Mouse (Mus musculus) cerebellum, adult 2 months (tissue): ENCODE data around the gene Plet1. TPM values are rescaled to one million over a fixed set of nuclear protein-coding genes. Genes with fewer than 3 reads are reported as not detected.

Experiments used
- DNase-seq, 2 experiments: peaks; one replicate each; pipeline ENCODE4 v3.0.0; 2021
- H3K27ac ChIP-seq: fragments of 200-500 bp; 2 replicates; pipeline ENCODE4 v1.5.1; 2012; ENCODE audit warnings: low read length, control low read depth, inconsistent platforms; ENCODE audit not compliant: insufficient read depth
- H3K27me3 ChIP-seq: fragments of 200-500 bp; 2 replicates; pipeline ENCODE4 v1.6.1; 2012; ENCODE audit warnings: inconsistent platforms, mild to moderate bottlenecking, low read length, moderate library complexity; ENCODE audit not compliant: control insufficient read depth, insufficient read depth
- H3K4me1 ChIP-seq: fragments of 200-500 bp; 2 replicates; pipeline ENCODE4 v1.6.1; 2011; ENCODE audit warnings: low read length; ENCODE audit not compliant: control insufficient read depth, insufficient read depth
- H3K4me3 ChIP-seq: fragments of 200-500 bp; replicated peaks from 2 replicates; pipeline ENCODE3; 2011; ENCODE audit warnings: mild to moderate bottlenecking, low read depth, low read length, control low read depth; ENCODE audit not compliant: insufficient read depth
- CTCF ChIP-seq: fragments of 200-500 bp; IDR thresholded peaks from 2 replicates; pipeline ENCODE4 v1.5.1; 2011; ENCODE audit warnings: low read depth, mild to moderate bottlenecking, control low read depth, low read length, moderate library complexity, borderline replicate concordance; ENCODE audit not compliant: insufficient read depth
- POLR2A ChIP-seq: fragments of 200-500 bp; IDR thresholded peaks from 2 replicates; pipeline ENCODE4 v1.6.1; 2011; ENCODE audit warnings: low read length, control low read depth, borderline replicate concordance; ENCODE audit not compliant: insufficient read depth
- WGBS: fragments of 180-500 bp; shearing (Covaris S2); methylation state at CpG from one replicate; pipeline ENCODE4 v1.1.7; 2018; 5-methylcytosine and 5-hydroxymethylcytosine counted together
- polyA plus RNA-seq: library from polyadenylated mRNA; depleted of rRNA; stranded (reverse); fragments of >200 nt; gene quantifications from 2 replicates; pipeline ENCODE4 v1.2.3, GENCODE M21; 2012

The Plet1 gene
- polyA plus RNA-seq, 1 experiment: 0.23 TPM

- 79% methylated on average over 5 of the region's 5 CpGs for WGBS
- DNase-seq: no peak
- TF ChIP-seq POLR2A: no peak
- no peak for TF ChIP-seq CTCF
- Histone ChIP-seq H3K4me3 (no peak overlapping the region), H3K27ac (no peak overlapping the region), H3K27me3 (no peaks in the 10 kb centered on the region), H3K4me1 (no peaks in the 10 kb centered on the region)
Observed at GRCm38 (mm10) chr9:50470377-50471100, 23.8 kb upstream of the Plet1 start.

GRCm38 (mm10) chr9:50471181-50471901 lies 23.0 kb upstream of the Plet1 start:
- Histone ChIP-seq H3K4me1 (no peaks in the 10 kb centered on the region), H3K27me3 (no peaks in the 10 kb centered on the region), H3K27ac (no peak overlapping the region), H3K4me3 (no peak overlapping the region)
- WGBS: 84% methylated on average over 13 of the region's 13 CpGs
- DNase-seq: no peak
- TF ChIP-seq POLR2A: no peak
- TF ChIP-seq CTCF: no peak

DNA sequence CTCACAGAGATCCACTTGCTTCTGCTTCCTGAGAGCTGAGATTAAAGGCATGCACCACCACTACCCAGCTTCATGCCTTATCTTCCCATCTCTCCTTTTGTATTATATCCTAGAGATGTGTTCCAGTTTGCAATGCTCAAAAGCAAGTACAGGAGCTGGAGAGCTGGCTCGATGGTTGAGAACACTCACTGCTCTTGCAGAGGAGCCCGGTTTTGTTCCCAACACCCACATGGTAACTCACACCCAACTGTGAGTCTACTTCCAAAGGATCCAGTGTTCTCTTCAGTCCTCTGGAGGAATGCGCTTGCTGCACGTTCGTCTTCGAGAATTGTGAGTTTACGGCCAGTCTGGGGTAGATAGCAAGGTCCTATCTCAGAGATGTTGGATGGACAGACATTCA lies 19.0 kb upstream of the Plet1 start:
- DNase-seq: no peak
- Histone ChIP-seq H3K27ac (no peak overlapping the region), H3K4me1 (no peaks in the 10 kb centered on the region), H3K27me3 (no peaks in the 10 kb centered on the region), H3K4me3 (no peak overlapping the region)
- TF ChIP-seq CTCF (no peak), POLR2A (no peak)
- WGBS: 84% methylated on average over 7 of the region's 7 CpGs

GRCm38 (mm10) chr9:50475745-50476144 lies 18.6 kb upstream of the Plet1 start:
- H3K4me1 ChIP-seq: no peaks in the 10 kb centered on the region
- H3K4me3 ChIP-seq: no peak overlapping the region
- DNase-seq: no peak
- TF ChIP-seq POLR2A (no peak), CTCF (no peak)
- H3K27me3 ChIP-seq: no peaks in the 10 kb centered on the region
- 55% methylated on average over 8 of the region's 8 CpGs for WGBS
- no peak overlapping the region for H3K27ac ChIP-seq

DNA sequence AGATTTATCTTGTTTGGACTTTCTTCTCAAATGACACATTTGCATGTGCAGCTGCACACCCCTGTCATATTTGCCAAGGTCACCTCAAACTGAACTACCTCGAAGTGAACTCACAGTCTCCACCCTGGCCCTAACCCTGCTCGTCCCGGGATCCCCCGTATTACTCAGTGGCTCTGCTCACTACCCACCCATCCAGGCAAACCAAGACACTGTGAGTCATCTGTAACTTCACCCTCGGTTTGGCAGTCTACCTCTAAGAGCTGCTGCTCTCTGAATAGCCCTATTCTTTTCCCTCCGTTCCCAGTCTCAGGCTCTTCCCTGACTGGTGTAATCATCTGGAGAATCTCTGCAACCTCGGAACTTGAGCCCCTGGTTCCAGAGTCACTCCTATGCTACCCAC lies 17.7 kb upstream of the Plet1 start:
- DNase-seq: no peak
- no peak for TF ChIP-seq POLR2A
- no peak for TF ChIP-seq CTCF
- H3K27ac ChIP-seq: no peak overlapping the region
- H3K4me3 ChIP-seq: no peak overlapping the region
- no peaks in the 10 kb centered on the region for H3K4me1 ChIP-seq
- WGBS: 70% methylated on average over 7 of the region's 7 CpGs
- no peaks in the 10 kb centered on the region for H3K27me3 ChIP-seq

DNA sequence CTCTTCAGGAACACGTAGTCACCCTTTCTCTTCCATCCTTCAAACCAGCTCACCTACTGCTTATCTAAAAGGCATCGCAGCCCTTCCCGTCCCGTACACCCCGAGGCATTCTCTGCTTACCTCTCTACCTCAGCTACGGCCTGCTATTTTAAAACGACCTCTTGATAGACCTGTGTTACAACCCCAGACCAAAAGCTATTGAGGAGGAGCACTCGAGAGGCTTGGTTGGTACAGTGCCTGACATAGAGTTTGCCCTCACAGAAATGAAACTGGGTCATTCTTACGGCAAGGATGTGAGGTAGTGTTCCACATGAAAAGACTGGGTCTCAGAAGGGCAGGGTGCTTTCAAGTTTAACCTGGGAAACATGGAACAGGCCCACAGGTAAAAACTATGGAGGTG lies 17.1 kb upstream of the Plet1 start:
- TF ChIP-seq CTCF: no peak
- TF ChIP-seq POLR2A: no peak
- Histone ChIP-seq H3K4me3 (no peak overlapping the region), H3K27me3 (no peaks in the 10 kb centered on the region), H3K27ac (no peak overlapping the region), H3K4me1 (no peaks in the 10 kb centered on the region)
- whole genome bisulfite sequencing: 92% methylated on average over 9 of the region's 9 CpGs
- DNase-seq: no peak

- H3K27me3 ChIP-seq: no peaks in the 10 kb centered on the region
- TF ChIP-seq POLR2A (no peak), CTCF (no peak)
- no peak overlapping the region for H3K4me3 ChIP-seq
- no peaks in the 10 kb centered on the region for H3K4me1 ChIP-seq
- no peak overlapping the region for H3K27ac ChIP-seq
- 23% methylated on average over 5 of the region's 5 CpGs for WGBS
- no peak for DNase-seq
Observed at GRCm38 (mm10) chr9:50478826-50479225, 15.5 kb upstream of the Plet1 start.

DNA sequence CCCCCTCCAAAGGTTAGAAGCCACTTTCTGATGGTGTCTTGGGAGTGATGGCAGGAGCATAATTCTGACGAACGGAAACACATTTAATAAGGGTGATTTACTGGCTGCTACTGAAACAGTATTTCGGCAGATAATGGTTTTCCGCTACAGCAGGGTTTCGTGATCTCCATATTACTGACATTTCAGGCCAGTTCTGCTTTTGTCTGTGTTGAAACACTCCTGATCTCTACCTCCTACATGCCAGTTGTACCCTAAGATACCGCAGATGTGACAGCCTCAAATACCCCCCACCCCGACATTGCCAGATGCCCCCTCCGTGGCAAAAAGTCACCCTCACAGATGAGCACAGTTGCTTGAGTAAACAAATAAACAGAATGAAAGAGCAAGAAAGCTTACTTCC lies 14.8 kb upstream of the Plet1 start:
- H3K4me3 ChIP-seq: no peak overlapping the region
- H3K27me3 ChIP-seq: no peaks in the 10 kb centered on the region
- DNase-seq: no peak
- H3K4me1 ChIP-seq: no peaks in the 10 kb centered on the region
- no peak for TF ChIP-seq CTCF
- TF ChIP-seq POLR2A: no peak
- 61% methylated on average over 8 of the region's 8 CpGs for WGBS
- no peak overlapping the region for H3K27ac ChIP-seq
